Mouse (Mus musculus) olfactory bulb, adult 2 months (tissue): ENCODE results near the gene Hivep3.

Experiments
- CTCF ChIP-seq: fragments of 200-500 bp; IDR thresholded peaks from 2 replicates; pipeline ENCODE4 v1.5.1; 2012; ENCODE audit warnings: low read depth, mild to moderate bottlenecking, low read length, moderate library complexity; ENCODE audit not compliant: insufficient read depth
- POLR2A ChIP-seq: fragments of 200-500 bp; IDR thresholded peaks from 2 replicates; pipeline ENCODE4 v1.6.1; 2012; ENCODE audit warnings: mild to moderate bottlenecking, low read depth, low read length, moderate library complexity; ENCODE audit not compliant: insufficient read depth

- TF ChIP-seq CTCF (no peak), POLR2A (no peak)
Measured at GRCm38 (mm10) chr4:119903328-119903727, 169.7 kb downstream of the Hivep3 start.
